Mouse (Mus musculus) ovary, adult 10 weeks (tissue): ENCODE results near the gene Tmc5. TPM values are rescaled to one million over a fixed set of nuclear protein-coding genes. Genes with fewer than 3 reads are reported as not detected.

Experiments
- polyA plus RNA-seq: library from polyadenylated mRNA; stranded (reverse); fragments of 350-450 nt; fragmentation: Illumina TruSeq; extraction: RNeasy Lipid Tissue Mini Kit (QIAGEN cat#74804); gene quantifications from one replicate; pipeline ENCODE4 v1.2.3, GENCODE M21; 2014

Tmc5 gene
- 5.6 TPM for polyA plus RNA-seq

GRCm38 (mm10) chr7:118597201-118597600 lies at the start of gene Tmc5:
Gene Tmc5, plus strand, starts transcription at chr7:118597297.

GRCm38 (mm10) chr7:118584257-118584907 lies 12.7 kb upstream of the Tmc5 start, which contains the start of gene Tmc7:
Gene Tmc7, minus strand, starts transcription at chr7:118584736.

GRCm38 (mm10) chr7:118705101-118705961 lies 108.2 kb downstream of the Tmc5 start, which contains the start of gene Gde1:
Gene Gde1, minus strand, starts transcription at chr7:118705778.

GRCm38 (mm10) chr7:118712228-118713173 lies 115.4 kb downstream of the Tmc5 start, which contains the start of gene Ccp110:
Gene Ccp110, plus strand, starts transcription at chr7:118712552.

Other genes starting within 250 kb of the Tmc5 start
- gene Syt17, start 149.1 kb upstream of the Tmc5 start, polyA plus RNA-seq = not detected
- 51.4 TPM for gene Itpripl2, start 105.3 kb upstream of the Tmc5 start, polyA plus RNA-seq
- 5.3 TPM for gene Coq7, start 63.9 kb upstream of the Tmc5 start, polyA plus RNA-seq
- gene Tmc7, start 12.6 kb upstream of the Tmc5 start, polyA plus RNA-seq = 0.63 TPM
- gene Gde1, start 108.5 kb downstream of the Tmc5 start, polyA plus RNA-seq = 93.6 TPM
- 34.5 TPM for gene Ccp110, start 115.3 kb downstream of the Tmc5 start, polyA plus RNA-seq
- gene Vps35l, start 142.9 kb downstream of the Tmc5 start, polyA plus RNA-seq = 16.9 TPM